Mouse (Mus musculus) lung, postnatal 0 days (tissue): ENCODE results near the gene Ccdc155.
"Not testable (repeated sequence)": the region's sequence is repeated elsewhere in the genome, so short reads cannot be mapped to it uniquely, and the experiment has no call there.

Experiments
- CTCF ChIP-seq: IDR thresholded peaks from 2 replicates; pipeline ENCODE4 v1.5.1; 2016; ENCODE audit warnings: antibody characterized with exemption, mild to moderate bottlenecking
- EP300 ChIP-seq: IDR thresholded peaks from 2 replicates; pipeline ENCODE4 v1.6.1; 2016; ENCODE audit warnings: antibody characterized with exemption, mild to moderate bottlenecking, control low read depth

DNA sequence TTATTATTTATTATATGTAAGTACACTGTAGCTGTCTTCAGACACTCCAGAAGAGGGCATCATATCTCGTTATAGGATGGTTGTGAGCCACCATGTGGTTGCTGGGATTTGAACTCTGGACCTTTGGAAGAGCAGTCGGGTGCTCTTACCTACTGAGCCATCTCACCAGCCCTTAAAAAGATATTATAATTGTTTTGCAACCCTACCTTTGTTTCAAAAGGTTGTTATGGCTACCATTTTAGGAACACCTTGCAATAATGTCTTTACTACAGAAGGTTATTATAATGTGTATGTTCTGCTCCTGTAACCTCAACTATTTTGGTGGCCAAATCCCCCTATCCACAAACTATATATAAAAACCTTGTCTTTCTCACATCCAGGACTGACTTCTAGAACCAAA is 51.6 kb downstream of the Ccdc155 start:
- not testable (repeated sequence) for TF ChIP-seq CTCF, EP300
